Mouse (Mus musculus) ZHBTc4 (cell line): Measurements from ENCODE around the gene Gm10352.
"Not testable (repeated sequence)": the region's sequence is repeated elsewhere in the genome, so short reads cannot be mapped to it uniquely, and the experiment has no call there.

Experiments
- DNase-seq: peaks from one replicate; pipeline ENCODE4 v3.0.0-alpha.2; 2011; ENCODE audit warnings: low read depth, low spot score

Gene Gm10352

DNA sequence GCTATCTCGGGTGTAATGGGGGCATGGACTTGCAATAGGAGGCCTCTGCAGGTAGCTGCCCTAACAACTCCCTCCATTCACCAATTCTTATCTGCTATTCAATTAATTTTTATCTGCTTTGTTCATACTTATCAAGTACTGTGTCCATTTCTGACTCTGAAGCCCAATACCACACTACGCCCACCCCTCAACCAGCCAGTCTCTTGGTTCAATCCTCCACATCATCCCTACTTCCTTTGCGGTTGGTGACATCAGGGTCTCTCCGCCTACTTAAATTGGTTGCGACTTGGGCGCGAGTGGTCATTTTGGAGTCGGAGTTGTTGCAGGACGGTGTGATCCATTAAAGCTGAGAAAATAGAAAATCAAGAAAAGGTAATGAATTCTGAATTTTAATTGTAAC is at the start of gene Gm10352:
Gene Gm10352, plus strand, starts transcription at position 301 of the 400 bp plus-strand sequence.
- not testable (repeated sequence) for DNase-seq

DNA sequence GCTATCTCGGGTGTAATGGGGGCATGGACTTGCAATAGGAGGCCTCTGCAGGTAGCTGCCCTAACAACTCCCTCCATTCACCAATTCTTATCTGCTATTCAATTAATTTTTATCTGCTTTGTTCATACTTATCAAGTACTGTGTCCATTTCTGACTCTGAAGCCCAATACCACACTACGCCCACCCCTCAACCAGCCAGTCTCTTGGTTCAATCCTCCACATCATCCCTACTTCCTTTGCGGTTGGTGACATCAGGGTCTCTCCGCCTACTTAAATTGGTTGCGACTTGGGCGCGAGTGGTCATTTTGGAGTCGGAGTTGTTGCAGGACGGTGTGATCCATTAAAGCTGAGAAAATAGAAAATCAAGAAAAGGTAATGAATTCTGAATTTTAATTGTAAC is 31.5 kb downstream of the Gm10352 start, which contains the start of gene Gm29289:
Gene Gm29289, plus strand, starts transcription at position 301 of the 400 bp plus-strand sequence.
- not testable (repeated sequence) for DNase-seq
